Mouse (Mus musculus) gonadal fat pad, adult 2 months (tissue): ENCODE results near the gene Slc4a10. TPM values are rescaled to one million over a fixed set of nuclear protein-coding genes. Genes with fewer than 3 reads are reported as not detected.
"Not testable (repeated sequence)": the region's sequence is repeated elsewhere in the genome, so short reads cannot be mapped to it uniquely, and the experiment has no call there.

ENCODE experiments used
- DNase-seq: peaks from one replicate; pipeline ENCODE4 v3.0.0-alpha.2; 2012; ENCODE audit warnings: low read depth
- polyA plus RNA-seq: library from polyadenylated mRNA; depleted of rRNA; stranded (reverse); fragments of >200 nt; gene quantifications from 2 replicates; pipeline ENCODE4 v1.2.3, GENCODE M21; 2012; rRNA removed

Gene Slc4a10
- polyA plus RNA-seq, result 0.03 TPM in 2 replicates

DNA sequence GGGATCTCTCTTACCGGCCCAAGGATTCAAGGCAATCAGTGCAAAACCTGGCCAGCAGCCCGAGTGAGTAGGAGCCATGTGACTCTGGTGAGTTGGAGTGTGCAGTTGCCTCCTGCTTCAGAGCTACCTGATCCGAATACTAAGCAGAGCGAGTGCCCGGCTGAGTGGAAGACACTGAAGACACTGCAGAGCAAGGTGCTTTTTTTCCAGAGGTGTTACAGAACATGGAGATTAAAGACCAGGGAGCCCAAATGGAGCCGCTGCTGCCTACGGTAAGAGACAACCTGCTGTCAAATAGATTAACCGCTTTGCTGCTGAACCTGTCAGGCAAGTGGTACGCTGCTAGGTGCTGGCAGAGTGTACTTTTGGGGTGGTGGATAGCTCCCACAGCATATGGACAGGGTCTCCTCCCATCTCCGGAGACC is at the start of gene Slc4a10:
Gene Slc4a10, plus strand, starts transcription at position 42 of the 425 bp plus-strand sequence.
- DNase-seq, result no peak

GRCm38 (mm10) chr2:62001251-62001650 is 45.0 kb upstream of the Slc4a10 start:
- not testable (repeated sequence) for DNase-seq

DNA sequence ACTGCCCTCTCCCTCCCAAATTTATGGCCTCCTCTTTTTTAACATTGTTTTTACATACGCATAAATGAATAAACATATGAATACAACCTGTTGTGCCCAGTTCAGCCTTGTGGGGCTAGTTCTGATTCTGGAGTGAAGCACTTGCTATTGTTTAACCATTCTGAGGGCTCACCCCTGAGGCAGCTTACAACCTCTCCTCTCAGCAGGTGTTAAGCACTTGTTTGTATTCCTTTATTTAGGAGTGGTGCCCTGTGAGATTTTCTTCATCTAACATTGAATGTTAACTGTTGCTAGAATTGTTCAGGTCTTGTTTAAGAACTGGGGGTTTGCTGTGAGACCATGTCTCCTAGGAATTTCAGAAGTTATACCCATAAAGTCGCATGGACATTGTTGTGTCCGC is 28.1 kb upstream of the Slc4a10 start:
- DNase-seq, result no peak

GRCm38 (mm10) chr2:62046861-62047503 is 720 bp downstream of the Slc4a10 start:
- no peak for DNase-seq

DNA sequence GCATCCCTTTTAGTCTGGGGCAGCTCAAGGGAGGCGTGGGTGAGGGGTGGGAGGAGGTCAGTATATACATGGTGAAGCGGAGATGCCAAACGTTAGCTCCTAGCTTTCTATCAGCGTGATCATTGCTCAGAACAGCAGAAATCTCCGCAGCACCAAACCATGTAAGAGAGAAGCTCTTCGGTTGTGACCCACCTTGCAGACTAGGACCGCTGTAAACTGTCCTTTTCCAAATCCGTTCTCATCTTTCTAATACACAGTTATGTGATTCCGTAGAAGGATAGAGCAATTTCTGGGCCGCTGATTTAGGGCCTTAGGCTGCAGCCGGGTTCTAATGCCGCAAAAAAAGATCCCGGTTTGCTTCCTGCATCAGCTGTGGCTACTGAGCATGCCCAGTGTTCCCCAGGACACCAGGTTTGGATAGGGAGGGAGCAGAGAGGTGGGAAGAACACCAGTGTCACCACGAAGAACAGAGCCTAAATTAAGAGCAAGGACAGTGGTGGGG is 1.3 kb downstream of the Slc4a10 start:
- DNase-seq, result no peak

GRCm38 (mm10) chr2:62048116-62048515 is 1.9 kb downstream of the Slc4a10 start:
- DNase-seq, result no peak

GRCm38 (mm10) chr2:62076512-62076911 is 30.2 kb downstream of the Slc4a10 start:
- no peak for DNase-seq

DNA sequence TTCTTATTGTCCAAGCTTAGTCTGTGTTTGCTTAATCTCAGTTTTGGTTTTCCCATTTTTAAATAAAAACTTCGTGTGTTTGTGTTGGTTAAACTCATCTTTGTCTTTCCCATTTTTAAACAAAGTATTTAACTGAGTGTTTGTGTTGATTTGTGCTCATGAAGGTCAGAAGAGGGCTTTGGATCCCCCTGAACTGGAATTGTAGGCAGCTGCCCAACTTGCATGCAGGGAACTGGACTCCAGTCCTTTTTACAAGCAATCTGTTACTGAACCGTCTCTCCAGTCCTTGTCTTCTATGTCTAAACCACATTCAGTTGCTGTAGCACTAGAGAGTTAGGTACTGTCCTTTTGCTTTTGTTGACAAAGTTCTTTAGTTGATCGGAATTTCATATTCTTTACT is 41.3 kb downstream of the Slc4a10 start:
- DNase-seq, result no peak

- no peak for DNase-seq
Observed at GRCm38 (mm10) chr2:62088715-62089114, 42.5 kb downstream of the Slc4a10 start.

DNA sequence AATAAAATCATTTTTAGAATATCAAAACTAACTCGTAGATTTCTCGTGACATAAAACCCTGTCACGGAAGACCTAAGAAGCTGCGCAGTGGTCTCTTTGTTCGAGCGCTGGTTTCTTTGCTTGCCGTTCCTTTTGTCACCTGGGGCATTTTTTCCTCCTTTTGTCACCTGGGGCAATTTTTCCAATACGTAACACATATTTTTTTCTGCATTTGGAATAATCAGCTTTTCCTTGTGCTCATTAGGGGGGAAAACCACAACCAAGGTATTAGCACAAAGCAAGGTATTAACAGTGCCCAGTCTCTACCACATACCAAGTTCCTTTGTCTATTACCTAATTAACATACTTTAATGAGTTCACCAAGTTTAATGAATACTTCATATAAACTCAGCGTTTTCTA is 42.9 kb downstream of the Slc4a10 start:
- DNase-seq, result no peak

- DNase-seq, result no peak
Observed at GRCm38 (mm10) chr2:62100526-62100925, 54.3 kb downstream of the Slc4a10 start.

GRCm38 (mm10) chr2:62115346-62115745 is 69.1 kb downstream of the Slc4a10 start:
- DNase-seq, result no peak

DNA sequence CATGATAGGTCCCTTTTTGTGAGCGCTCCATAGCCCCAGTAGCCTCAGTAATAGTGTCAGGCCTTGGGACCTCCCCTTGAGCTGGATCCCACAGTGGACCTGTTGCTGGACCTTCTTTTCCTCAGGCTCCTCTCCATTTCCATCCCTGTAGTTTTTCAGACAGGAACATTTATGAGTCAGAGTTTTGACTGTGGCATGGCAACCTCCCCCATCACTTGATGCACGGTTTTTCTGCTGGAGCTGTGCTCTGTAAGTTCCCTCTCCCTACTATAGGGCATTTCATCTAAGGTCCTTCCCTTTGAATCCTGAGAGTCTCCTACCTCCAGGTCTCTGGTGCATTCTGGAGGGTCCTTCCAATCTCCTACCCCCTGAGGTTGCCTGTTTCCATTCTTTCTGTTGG is 83.7 kb downstream of the Slc4a10 start:
- no peak for DNase-seq

DNA sequence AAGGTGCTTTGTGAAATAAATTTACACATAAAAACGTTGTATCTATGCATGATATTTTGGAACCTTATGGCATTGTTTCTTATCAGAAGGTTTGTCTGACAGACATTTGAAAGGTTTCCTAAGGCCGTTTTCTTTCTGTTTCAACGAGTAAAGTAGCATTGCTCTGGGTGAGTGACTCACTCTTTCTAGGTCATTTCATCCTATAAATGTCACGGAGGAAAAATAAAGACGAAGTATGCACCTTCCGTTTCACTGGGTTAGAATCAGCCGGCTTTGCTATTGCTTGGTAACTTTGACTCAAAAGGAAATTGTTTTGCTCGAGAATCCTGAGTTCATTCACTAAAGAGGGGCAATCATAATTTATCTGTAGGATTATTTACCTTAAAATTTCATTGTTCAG is 88.6 kb downstream of the Slc4a10 start:
- DNase-seq, result no peak

DNA sequence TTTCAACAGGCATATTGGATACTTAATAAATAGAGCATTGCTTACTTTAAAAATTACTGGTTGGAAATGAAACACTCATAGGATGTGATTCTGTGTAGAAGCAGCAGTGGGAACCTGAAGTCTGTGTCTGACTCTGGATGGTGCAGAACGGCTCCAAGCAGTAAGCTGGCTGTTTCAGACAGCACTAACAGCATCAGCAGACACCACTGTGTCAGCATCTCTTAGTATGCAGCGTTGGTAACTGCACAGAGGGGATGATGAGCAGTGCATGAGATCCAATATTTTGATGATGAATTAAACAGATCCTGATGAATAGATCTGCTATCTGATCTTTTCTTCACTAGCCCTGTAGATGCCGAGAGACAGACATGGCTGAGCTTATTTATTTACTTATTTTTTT is 101.4 kb downstream of the Slc4a10 start:
- no peak for DNase-seq

GRCm38 (mm10) chr2:62149421-62149820 is 103.2 kb downstream of the Slc4a10 start:
- DNase-seq, result no peak

- no peak for DNase-seq
Observed at GRCm38 (mm10) chr2:62150830-62151229, 104.6 kb downstream of the Slc4a10 start.

DNA sequence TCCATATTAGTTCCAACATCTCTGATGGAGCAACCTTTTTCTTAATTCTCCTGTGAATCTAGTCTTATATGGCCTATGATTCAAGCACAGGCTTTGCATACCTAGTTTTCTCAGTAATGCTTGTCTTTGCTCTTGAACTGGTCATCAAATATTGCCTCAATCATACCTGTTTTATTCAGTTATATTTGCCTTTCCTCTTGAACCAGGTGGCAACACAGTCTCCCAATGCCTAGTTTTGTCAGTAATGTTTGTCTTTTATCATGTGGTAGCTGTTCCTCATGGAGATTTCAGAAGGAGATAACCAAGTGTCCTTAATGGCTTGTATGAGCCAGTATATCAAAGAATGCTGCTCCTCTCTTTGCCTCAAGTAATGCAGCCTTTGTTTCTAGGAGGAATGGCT is 163.8 kb downstream of the Slc4a10 start:
- DNase-seq, result no peak

GRCm38 (mm10) chr2:62211106-62211505 is 164.8 kb downstream of the Slc4a10 start:
- DNase-seq, result no peak

- no peak for DNase-seq
Observed at GRCm38 (mm10) chr2:62227563-62227962, 181.3 kb downstream of the Slc4a10 start.

DNA sequence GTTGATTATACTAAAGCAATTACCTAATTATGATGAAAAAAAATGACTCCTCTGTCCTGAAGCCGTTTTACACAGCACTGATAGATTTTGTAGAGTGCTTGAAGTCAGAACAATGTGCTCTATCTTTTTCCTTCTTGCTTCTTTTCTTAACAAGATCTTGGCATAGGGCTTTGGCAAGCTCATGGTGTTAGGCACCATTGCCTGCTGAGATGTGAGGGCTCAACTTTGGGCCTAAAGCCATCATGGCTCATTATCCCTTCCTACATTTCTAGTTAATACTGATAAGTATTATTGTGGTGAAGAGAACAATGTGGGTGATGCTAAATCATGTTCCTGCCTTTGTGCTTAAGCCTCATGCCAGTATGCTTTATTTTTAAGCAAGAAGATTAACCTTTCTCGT is 185.0 kb downstream of the Slc4a10 start:
- no peak for DNase-seq

- DNase-seq, result no peak
Observed at GRCm38 (mm10) chr2:62244167-62244566, 197.9 kb downstream of the Slc4a10 start.

DNA sequence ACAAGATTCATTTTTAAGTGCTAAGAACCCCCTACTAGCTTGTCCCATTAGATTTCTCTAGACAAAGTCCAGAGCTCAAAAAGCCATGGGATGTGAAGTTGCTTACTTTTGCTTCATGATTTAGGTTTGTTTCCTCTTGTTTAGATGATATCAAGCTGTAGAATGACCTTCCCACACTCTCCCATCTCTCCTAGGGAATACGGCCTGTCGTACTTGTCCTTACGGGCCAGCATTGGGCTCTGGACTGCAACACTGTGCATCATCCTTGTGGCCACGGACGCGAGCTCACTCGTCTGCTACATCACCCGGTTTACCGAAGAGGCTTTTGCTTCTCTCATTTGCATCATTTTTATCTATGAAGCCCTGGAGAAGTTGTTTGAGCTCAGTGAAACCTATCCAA is 222.2 kb downstream of the Slc4a10 start:
- DNase-seq, result no peak

DNA sequence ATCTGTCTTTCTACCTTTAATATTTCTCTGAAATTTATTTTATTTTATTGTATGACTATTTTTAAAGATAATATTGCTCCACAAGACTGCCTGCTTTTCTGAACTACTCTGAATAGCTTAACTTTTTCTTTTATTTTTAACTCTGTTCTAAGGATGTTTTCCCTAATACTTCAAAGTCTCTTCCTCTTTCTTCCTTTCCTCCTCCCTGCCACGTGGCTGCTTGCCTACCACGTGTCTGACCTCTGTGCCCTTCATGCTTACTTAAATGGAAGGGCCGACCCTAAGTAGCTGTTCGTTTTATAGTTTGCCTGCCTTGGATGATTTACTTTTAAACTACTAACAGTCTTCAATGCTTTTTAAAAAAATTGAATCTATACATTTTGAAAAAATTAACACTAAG is 225.6 kb downstream of the Slc4a10 start:
- no peak for DNase-seq
